Mouse (Mus musculus) embryo, embryonic 11.5 days (tissue): Measurements from ENCODE around the gene Gm10959.

Source experiments
- DNase-seq: peaks from one replicate; pipeline ENCODE4 v3.0.0-alpha.2; 2012; ENCODE audit warnings: low read depth, low spot score

The Gm10959 gene

DNA sequence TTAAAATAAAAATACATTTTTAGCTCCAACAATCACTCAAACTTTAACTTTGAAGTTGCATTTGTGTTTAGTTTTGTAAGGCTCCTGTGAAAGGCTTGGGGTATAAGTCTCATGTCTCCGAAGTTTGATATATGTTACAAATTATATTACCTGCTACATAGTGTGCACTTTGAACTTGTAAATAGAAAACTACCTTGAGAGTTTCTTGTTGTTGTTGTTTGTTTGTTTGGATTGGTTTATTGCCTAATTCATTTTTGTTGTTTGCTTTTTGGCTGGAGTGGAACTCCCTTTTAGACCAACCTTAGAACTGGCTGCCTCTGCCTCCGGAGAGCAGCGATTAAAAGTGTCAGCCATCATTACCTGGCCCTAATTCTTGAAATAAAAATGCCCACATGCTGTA lies 24.4 kb downstream of the Gm10959 start, which contains the start of gene Fabp2:
TSS of gene Fabp2 (plus strand) at position 301 of the 400 bp plus-strand sequence.
- no peak for DNase-seq

DNA sequence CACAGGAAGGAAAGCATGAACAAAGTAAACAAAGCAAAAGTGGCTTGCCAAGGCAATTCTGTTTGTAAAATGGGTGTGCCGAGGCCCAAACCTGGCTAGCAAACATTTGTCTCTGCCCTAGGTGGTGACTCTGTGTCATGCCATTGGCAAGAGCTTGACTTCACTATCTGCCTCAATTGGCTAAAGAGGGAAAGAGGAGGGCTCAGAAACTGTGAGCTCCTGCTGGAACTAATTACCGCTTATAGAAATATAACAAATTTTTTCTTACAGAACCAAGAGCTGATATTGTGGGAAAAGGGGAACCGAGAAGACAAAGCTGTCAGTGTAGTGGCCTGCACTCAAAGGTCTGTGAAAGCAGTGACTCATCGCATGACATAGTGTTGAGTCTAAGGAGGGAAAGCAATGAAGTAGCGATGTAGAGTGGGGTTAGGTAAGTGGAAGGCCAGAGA lies 30.8 kb downstream of the Gm10959 start:
- DNase-seq = no peak

DNA sequence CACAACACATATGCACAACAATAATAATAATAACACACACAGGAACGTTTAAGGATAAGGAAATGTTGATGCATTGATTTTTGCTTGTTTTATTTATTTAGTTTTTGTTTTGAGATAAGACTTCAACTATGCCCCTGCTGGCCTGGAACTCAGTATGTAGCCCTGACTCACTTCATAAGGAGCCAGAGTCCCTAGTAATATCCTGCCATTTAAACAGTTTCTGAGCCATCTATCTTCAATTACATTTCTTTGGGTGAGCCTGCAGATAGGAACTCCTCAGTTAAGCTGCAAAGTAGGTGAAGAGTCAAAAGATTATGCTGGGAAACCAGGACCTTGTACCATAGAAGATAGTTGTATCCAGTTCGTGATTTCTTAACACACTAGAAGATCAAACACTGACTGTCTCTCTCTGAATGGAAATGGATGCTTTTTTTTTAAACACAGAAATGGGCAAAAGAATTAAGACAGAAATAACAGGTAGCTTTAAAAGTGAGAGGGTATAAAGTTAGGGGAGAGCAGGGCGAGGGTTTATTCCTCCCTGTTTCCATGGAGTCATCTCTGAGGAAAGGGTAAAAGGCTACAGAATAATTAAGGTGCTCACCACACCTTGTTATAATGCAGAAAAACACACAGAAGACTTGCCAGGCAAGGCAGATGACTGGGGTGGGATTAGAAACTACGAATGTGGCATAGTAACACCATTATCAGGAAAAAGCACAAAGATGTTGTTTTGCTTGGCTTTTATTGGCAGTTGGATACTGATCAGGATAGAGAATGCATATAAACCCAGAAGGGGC lies 31.5 kb downstream of the Gm10959 start:
- DNase-seq = no peak

DNA sequence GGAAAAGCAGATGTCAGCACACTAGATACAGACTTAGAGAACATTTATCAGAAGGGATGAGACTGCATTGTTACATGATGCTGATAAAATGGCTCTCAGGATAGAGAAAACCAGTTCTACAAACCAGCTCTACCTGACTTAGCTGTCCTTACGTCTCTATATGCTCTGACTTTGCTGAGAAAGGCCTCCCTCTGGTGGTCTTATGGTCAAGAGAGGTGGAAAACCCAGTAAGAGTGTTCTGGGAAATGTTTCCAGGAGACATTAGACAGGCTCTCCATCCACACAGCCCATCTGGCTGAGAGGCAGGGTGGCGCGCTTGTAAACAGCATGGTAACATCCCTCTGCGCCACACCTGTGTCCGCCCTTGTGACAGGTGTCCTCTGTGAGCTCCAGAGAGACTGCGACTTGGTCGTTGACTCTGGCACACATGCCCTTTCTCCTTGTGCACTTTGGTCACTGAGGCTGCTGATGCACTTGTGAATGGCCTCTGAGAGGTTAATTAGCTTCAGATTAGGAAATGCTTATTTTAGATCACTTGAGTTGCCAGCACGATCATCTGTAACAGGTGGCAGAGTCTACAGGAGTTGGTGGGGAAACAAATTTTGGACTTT lies 40.4 kb downstream of the Gm10959 start:
- DNase-seq = no peak

DNA sequence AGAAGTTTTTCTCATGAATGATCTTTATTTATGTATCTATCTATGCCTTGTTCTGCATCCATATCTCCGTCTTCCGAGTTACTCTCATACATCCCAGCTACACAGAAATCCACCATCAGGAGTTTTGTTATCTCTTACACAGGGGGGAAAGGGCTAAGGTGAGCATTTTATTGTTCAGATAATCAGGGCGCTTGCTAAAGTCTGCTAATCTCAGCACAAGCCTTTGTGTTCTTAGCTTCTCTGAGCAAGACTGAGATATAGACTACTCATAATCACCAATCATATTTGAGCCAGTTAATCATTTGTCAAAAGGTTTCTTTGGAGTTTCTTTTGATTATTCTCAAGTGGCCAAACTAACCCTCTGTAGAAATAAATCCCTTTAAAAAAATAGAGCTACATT lies 41.6 kb downstream of the Gm10959 start:
- DNase-seq = no peak

DNA sequence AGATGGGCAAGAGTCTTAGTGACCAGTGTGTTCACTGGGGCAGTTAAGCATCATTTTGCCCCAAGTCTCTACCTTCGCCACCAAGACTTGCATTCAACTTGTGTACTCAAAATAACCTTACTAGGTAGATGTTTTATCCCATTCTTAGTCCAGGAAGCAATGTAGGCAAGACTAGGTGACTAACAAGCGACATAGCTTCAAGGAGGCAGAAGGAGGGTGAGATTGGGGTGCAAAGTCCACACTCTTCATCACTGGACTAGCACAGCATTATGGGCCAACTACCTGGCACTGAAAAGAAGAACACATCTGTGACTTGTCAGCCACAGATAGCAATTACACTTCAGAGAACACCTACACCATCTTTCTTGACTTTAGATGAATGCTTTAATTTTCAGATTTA lies 42.3 kb downstream of the Gm10959 start:
- DNase-seq = no peak

DNA sequence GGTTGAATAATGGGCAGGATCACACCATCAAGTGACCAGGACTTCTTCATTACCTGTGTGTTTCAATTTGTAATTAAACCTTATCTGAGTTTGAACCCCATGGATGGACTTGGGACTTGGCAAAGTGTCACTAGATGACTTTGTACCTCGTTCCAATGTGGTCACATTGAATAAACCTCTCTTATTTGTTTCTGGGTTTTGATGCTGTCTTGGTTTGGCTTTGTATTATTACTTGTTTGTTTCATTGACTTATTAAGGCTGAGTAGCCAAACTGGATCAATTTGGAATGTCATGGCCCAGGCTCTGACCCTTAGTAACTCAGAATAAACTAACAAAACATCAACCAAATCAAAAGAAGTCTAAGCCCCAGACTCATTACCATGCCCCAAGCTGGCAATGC lies 47.6 kb downstream of the Gm10959 start:
- DNase-seq = no peak

DNA sequence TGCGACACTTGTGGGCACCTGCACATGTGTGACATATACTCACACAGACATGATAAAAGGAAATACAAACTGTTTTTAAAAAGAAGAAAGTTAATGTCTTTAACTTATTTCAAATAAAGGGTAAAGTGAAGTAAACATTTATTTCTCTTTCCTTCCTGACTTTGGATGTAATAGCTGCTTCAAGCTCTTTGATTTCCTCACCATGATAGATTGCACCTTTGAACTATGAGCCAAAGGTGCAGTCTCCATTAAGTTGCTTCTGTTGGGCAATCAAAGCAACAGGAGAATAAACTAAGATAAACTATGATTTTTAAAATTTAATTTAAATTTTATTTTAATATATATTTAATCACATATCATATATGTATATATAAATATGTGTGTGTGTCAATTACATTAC lies 50.9 kb downstream of the Gm10959 start:
- no peak for DNase-seq

DNA sequence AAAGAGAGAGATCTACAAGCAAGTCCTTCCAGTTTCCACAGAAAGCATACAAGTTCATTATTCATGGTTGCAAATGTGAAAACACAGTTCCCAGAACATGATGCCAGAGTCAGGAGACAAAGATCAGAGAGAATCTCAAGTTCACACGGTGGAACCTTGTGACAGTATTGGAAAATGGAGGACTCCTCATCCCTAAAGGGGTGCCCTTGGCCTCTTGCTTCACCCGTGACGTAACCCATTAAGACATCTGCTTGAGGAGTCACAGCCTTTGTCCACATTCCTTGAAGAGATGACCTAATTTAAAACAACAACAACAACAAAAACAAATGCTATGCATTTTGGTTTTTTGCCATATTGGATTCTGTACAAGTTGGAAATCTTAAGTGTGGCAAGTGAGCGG lies 54.1 kb downstream of the Gm10959 start:
- DNase-seq = no peak
